Mouse (Mus musculus): Measurements from ENCODE around the gene Gpa33. TPM values are rescaled to one million over a fixed set of nuclear protein-coding genes. Genes with fewer than 3 reads are reported as not detected.

The Gpa33 gene
- total and polyA plus RNA-seq, 3 experiments, result 0.04 TPM; not detected in 2

DNA sequence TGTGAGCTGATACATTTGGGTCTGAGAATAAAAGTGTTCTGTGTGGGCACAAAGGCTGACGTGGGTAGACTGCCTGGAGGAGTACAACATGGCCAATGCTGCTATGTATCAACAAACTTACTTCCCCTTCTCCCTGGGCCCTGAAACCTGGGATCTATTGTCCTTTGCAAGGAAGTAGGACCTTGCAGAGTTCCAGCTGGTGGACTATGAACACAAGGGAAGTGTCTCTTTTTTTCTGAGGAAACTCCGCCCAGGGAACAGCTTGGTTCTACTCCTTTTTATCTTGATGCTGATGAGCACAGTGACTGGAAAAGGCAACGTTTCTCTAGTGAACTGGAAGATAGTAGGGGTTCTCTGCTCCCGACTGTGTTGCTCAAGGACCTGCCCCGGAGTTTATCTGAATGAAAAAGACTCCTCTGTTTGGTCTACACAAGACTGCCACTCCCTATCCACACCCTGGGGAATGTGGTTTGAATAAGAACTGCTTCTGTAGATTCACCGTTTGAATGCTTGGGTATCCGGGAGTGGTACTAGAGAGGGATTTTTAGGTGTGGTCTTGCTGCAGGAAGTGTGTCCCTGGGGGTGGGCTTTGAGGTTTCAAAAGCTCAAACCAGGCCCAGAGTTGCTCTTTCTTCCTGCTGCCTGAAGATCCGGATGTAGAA is 5.0 kb upstream of the Gpa33 start:
- H3K27me3 ChIP-seq (replicated peaks), result no peaks in the 10 kb centered on the region
- in situ Hi-C loops (cut with MboI; ENCODE audit: low pct_ligation_motif_present, low pct_unique_long_range_greater_than_20kb, low sequenced_read_pairs) (no loop called here), dilution Hi-C loops (cut with MboI; ENCODE audit: extremely low pct_ligation_motif_present, extremely low pct_unique_long_range_greater_than_20kb, low sequenced_read_pairs) (no loop called here)
- DNase-seq (ENCODE audit: extremely low read depth), result no peak
- no peak overlapping the region for H3K4me2 ChIP-seq (ENCODE audit: insufficient read depth, low read depth, poor library complexity, severe bottlenecking)
- H3K9ac ChIP-seq (ENCODE audit: insufficient read depth, low read depth), result no peak overlapping the region
- no peaks in the 10 kb centered on the region for H3K79me2 ChIP-seq (replicated peaks; ENCODE audit: control insufficient read depth, extremely low read depth, insufficient read depth, poor library complexity, severe bottlenecking)
- no peak overlapping the region for H3K4me3 ChIP-seq (replicated peaks in 1 of 3; ENCODE audit: low read depth in 2 of 3, low read length in 2 of 3, poor library complexity in 1 of 3)
- no peaks in the 10 kb centered on the region for H3K4me1 ChIP-seq (ENCODE audit: control insufficient read depth in 1 of 2, insufficient read depth in 2 of 2)
- H3K27ac ChIP-seq (ENCODE audit: insufficient read depth, low read depth), result no peak overlapping the region
- no peaks in the 10 kb centered on the region for H3K9me3 ChIP-seq (replicated peaks; ENCODE audit: low read length)
- no peaks in the 10 kb centered on the region for H3K36me3 ChIP-seq (replicated peaks in 1 of 2; ENCODE audit: control insufficient read depth in 1 of 2, insufficient read depth in 1 of 2, low read length in 1 of 2)
- TF ChIP-seq ETS1 (conservative IDR thresholded peaks at IDR 0.05; ENCODE audit: low read depth, low read length) (no peak), E2F4 (IDR thresholded peaks at IDR 0.05; ENCODE audit: insufficient replicate concordance, low read depth, low read length) (no peak), GABPA (IDR thresholded peaks at IDR 0.05; ENCODE audit: insufficient replicate concordance, low read depth, low read length) (no peak), MAFK (IDR thresholded peaks at IDR 0.05; ENCODE audit: insufficient replicate concordance, low read length) (no peak), MEF2A (IDR thresholded peaks at IDR 0.05; ENCODE audit: borderline replicate concordance, low read depth, low read length) (no peak), JUN (IDR thresholded peaks at IDR 0.05; ENCODE audit: insufficient read depth, low read depth, low read length) (no peak), SMC3 (IDR thresholded peaks at IDR 0.05; ENCODE audit: low read depth, low read length) (no peak), UBTF (IDR thresholded peaks at IDR 0.05; ENCODE audit: low read depth, low read length) (no peak), MAX (IDR thresholded peaks at IDR 0.05; ENCODE audit: low read length) (no peak), CHD2 (IDR thresholded peaks at IDR 0.05; ENCODE audit: low read length) (no peak)

DNA sequence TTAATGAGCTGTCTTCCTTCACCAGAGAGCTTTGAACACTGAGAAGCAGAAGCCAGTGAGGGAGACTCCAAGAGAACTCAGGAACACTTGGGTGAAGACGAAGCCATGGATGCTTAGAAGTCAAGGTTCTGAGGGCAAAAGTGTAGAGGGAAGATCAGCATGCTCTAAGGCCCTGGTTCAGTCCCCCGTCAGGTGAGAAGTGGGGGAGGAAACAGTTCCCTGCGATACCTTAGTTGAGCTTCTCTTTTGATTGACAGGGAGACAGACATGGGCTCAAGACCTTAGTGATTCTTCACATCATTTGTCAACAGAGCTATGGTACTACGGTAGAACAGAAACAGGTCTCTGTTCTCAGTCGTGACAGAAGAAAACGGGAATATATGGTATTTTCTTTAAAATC is 3.7 kb upstream of the Gpa33 start:
- Histone ChIP-seq H3K4me2 (ENCODE audit: insufficient read depth, low read depth, poor library complexity, severe bottlenecking) (no peak overlapping the region), H3K9me3 (replicated peaks; ENCODE audit: low read length) (no peaks in the 10 kb centered on the region), H3K79me2 (replicated peaks; ENCODE audit: control insufficient read depth, extremely low read depth, insufficient read depth, poor library complexity, severe bottlenecking) (no peaks in the 10 kb centered on the region), H3K27me3 (replicated peaks) (no peaks in the 10 kb centered on the region), H3K27ac (ENCODE audit: insufficient read depth, low read depth) (no peak overlapping the region), H3K4me1 (ENCODE audit: control insufficient read depth in 1 of 2, insufficient read depth in 2 of 2) (peaks cover 0 to 2% of the 10 kb centered on the region in 2 experiments; a peak in 2 of 4 replicates), H3K36me3 (replicated peaks in 1 of 2; ENCODE audit: control insufficient read depth in 1 of 2, insufficient read depth in 1 of 2, low read length in 1 of 2) (no peaks in the 10 kb centered on the region), H3K9ac (ENCODE audit: insufficient read depth, low read depth) (no peak overlapping the region), H3K4me3 (replicated peaks in 1 of 3; ENCODE audit: low read depth in 2 of 3, low read length in 2 of 3, poor library complexity in 1 of 3) (no peak overlapping the region)
- in situ Hi-C loops (cut with MboI; ENCODE audit: low pct_ligation_motif_present, low pct_unique_long_range_greater_than_20kb, low sequenced_read_pairs) (no loop called here), dilution Hi-C loops (cut with MboI; ENCODE audit: extremely low pct_ligation_motif_present, extremely low pct_unique_long_range_greater_than_20kb, low sequenced_read_pairs) (no loop called here)
- TF ChIP-seq USF2 (conservative IDR thresholded peaks at IDR 0.05; ENCODE audit: low read depth, low read length), result no peak
- TF ChIP-seq ELF1 (IDR thresholded peaks at IDR 0.05; ENCODE audit: low read depth, low read length), result no peak
- TF ChIP-seq GABPA (IDR thresholded peaks at IDR 0.05; ENCODE audit: insufficient replicate concordance, low read depth, low read length), result no peak
- no peak for TF ChIP-seq CHD2 (IDR thresholded peaks at IDR 0.05; ENCODE audit: low read length)
- no peak for TF ChIP-seq ETS1 (conservative IDR thresholded peaks at IDR 0.05; ENCODE audit: low read depth, low read length)
- no peak for TF ChIP-seq MXI1 (IDR thresholded peaks at IDR 0.05; ENCODE audit: low read depth, low read length)
- no peak for TF ChIP-seq SMC3 (IDR thresholded peaks at IDR 0.05; ENCODE audit: low read depth, low read length)
- TF ChIP-seq POLR2AphosphoS2 (IDR thresholded peaks at IDR 0.05; ENCODE audit: low read depth, low read length), result no peak
- TF ChIP-seq ZNF384 (IDR thresholded peaks at IDR 0.05; ENCODE audit: low read depth, low read length), result no peak
- no peak for TF ChIP-seq KAT2A (IDR thresholded peaks at IDR 0.05; ENCODE audit: insufficient replicate concordance, low read length)
- no peak for TF ChIP-seq CTCF (conservative IDR thresholded peaks at IDR 0.05 in 1 of 2, IDR thresholded peaks at IDR 0.05 in 1 of 2; ENCODE audit: low read depth in 2 of 2, low read length in 2 of 2)
- no peak for TF ChIP-seq MYC (IDR thresholded peaks at IDR 0.05; ENCODE audit: low read depth, low read length)
- no peak for DNase-seq (ENCODE audit: extremely low read depth)

Measured in CH12.LX (cell line).